Mouse (Mus musculus) liver (tissue): ENCODE measurements around the gene Wdr59.
"Not testable (repeated sequence)": the region's sequence is repeated elsewhere in the genome, so short reads cannot be mapped to it uniquely, and the experiment has no call there.

Source experiments
- DNase-seq: peaks from one replicate; pipeline ENCODE4 v3.0.0-alpha.2; 2020; ENCODE audit warnings: mixed read lengths

Wdr59 gene

GRCm38 (mm10) chr8:111536978-111537764, 15.3 kb upstream of the Wdr59 start:
- peak; percentile 62 for DNase-seq

- peak; percentile 85 for DNase-seq
These were observed 14.4 kb upstream of the Wdr59 start, which contains the start of gene Znrf1 for GRCm38 (mm10) chr8:111536031-111536977. Gene Znrf1 (plus strand): TSS chr8:111536097.

GRCm38 (mm10) chr8:111535491-111535890, 13.6 kb upstream of the Wdr59 start:
- DNase-seq = no peak

- no peak for DNase-seq
These were observed 11.6 kb upstream of the Wdr59 start for GRCm38 (mm10) chr8:111533503-111533902.

GRCm38 (mm10) chr8:111531621-111532020, 9.7 kb upstream of the Wdr59 start:
- DNase-seq = no peak

GRCm38 (mm10) chr8:111531191-111531590, 9.3 kb upstream of the Wdr59 start:
- DNase-seq = no peak

GRCm38 (mm10) chr8:111528071-111528470, 6.2 kb upstream of the Wdr59 start:
- no peak for DNase-seq

- DNase-seq = no peak
These were observed 5.3 kb upstream of the Wdr59 start for GRCm38 (mm10) chr8:111527149-111527548.

- DNase-seq = no peak
These were observed 4.6 kb upstream of the Wdr59 start for GRCm38 (mm10) chr8:111526403-111527024.

- DNase-seq = no peak
These were observed 4.4 kb downstream of the Wdr59 start for GRCm38 (mm10) chr8:111517466-111517865.

- peak; percentile 65 for DNase-seq
These were observed 5.3 kb downstream of the Wdr59 start for GRCm38 (mm10) chr8:111516451-111517035.

GRCm38 (mm10) chr8:111513446-111513845, 8.4 kb downstream of the Wdr59 start:
- DNase-seq = no peak

- DNase-seq = no peak
These were observed 9.0 kb downstream of the Wdr59 start for GRCm38 (mm10) chr8:111512941-111513340.

- peak; percentile 50 for DNase-seq
These were observed 11.5 kb downstream of the Wdr59 start for GRCm38 (mm10) chr8:111510401-111510800.

- peak; percentile 51 for DNase-seq
These were observed 12.6 kb downstream of the Wdr59 start for GRCm38 (mm10) chr8:111509278-111509677.

- no peak for DNase-seq
These were observed 13.3 kb downstream of the Wdr59 start for GRCm38 (mm10) chr8:111508566-111508965.

GRCm38 (mm10) chr8:111501724-111502464, 20.0 kb downstream of the Wdr59 start:
- no peak for DNase-seq

- not testable (repeated sequence) for DNase-seq
These were observed 23.6 kb downstream of the Wdr59 start for GRCm38 (mm10) chr8:111498249-111498648.

- no peak for DNase-seq
These were observed 25.6 kb downstream of the Wdr59 start for GRCm38 (mm10) chr8:111496326-111496725.

- no peak for DNase-seq
These were observed 28.7 kb downstream of the Wdr59 start for GRCm38 (mm10) chr8:111493176-111493575.

- DNase-seq = no peak
These were observed 29.4 kb downstream of the Wdr59 start for GRCm38 (mm10) chr8:111492508-111492907.

- DNase-seq = no peak
These were observed 30.7 kb downstream of the Wdr59 start for GRCm38 (mm10) chr8:111491191-111491590.
